Mouse (Mus musculus): ENCODE data around the gene Kif5c. TPM values are rescaled to one million over a fixed set of nuclear protein-coding genes. Genes with fewer than 3 reads are reported as not detected.

The Kif5c gene
- polyA plus RNA-seq, 1 experiment from 2014 or later = 2.7 TPM

- TF ChIP-seq CTCF (IDR thresholded peaks at IDR 0.05; ENCODE audit: low read depth) = no peak
- no peak overlapping the region for H3K27ac ChIP-seq
- no peak overlapping the region for H3K4me2 ChIP-seq (ENCODE audit: low read length)
- H3K27me3 ChIP-seq (ENCODE audit: insufficient read depth, low read length) = no peaks in the 10 kb centered on the region
- DNase-seq (ENCODE audit: low spot score) (no peak), ATAC-seq (replicated peaks; ENCODE audit: low FRiP score, low read depth) (no peak)
- no peaks in the 10 kb centered on the region for H3K9me3 ChIP-seq (replicated peaks; ENCODE audit: low read length)
- 74% methylated on average over 3 of the region's 3 CpGs for WGBS
- no peak overlapping the region for H3K4me3 ChIP-seq (replicated peaks; ENCODE audit: low read depth, low read length)
- 0 out of 2 replicates have a peak, but pooled peaks cover 9% of the 10 kb centered on the region for H3K4me1 ChIP-seq (replicated peaks; ENCODE audit: insufficient read depth, low read length)
- no peak overlapping the region for H3K9ac ChIP-seq (ENCODE audit: low read depth, low read length)
- H3K36me3 ChIP-seq (ENCODE audit: insufficient read depth, low read length) = no peaks in the 10 kb centered on the region
Measured at GRCm38 (mm10) chr2:49815696-49816320, 196.7 kb downstream of the Kif5c start.

- TF ChIP-seq CTCF (IDR thresholded peaks at IDR 0.05; ENCODE audit: low read depth) = no peak
- no peak overlapping the region for H3K9ac ChIP-seq (ENCODE audit: low read depth, low read length)
- no peaks in the 10 kb centered on the region for H3K9me3 ChIP-seq (replicated peaks; ENCODE audit: low read length)
- ATAC-seq (replicated peaks; ENCODE audit: low FRiP score, low read depth) (no peak), DNase-seq (ENCODE audit: low spot score) (no peak)
- 86% methylated on average over 5 of the region's 5 CpGs for WGBS
- H3K27ac ChIP-seq = no peak overlapping the region
- H3K4me3 ChIP-seq (replicated peaks; ENCODE audit: low read depth, low read length) = no peak overlapping the region
- H3K4me1 ChIP-seq (replicated peaks; ENCODE audit: insufficient read depth, low read length) = 0 out of 2 replicates have a peak, but pooled peaks cover 8% of the 10 kb centered on the region
- H3K36me3 ChIP-seq (ENCODE audit: insufficient read depth, low read length) = no peaks in the 10 kb centered on the region
- H3K4me2 ChIP-seq (ENCODE audit: low read length) = no peak overlapping the region
- H3K27me3 ChIP-seq (ENCODE audit: insufficient read depth, low read length) = no peaks in the 10 kb centered on the region
Measured at GRCm38 (mm10) chr2:49816549-49816948, 197.5 kb downstream of the Kif5c start.

GRCm38 (mm10) chr2:49817151-49817550 is 198.1 kb downstream of the Kif5c start:
- TF ChIP-seq CTCF (IDR thresholded peaks at IDR 0.05; ENCODE audit: low read depth) = no peak
- Histone ChIP-seq H3K9ac (ENCODE audit: low read depth, low read length) (no peak overlapping the region), H3K4me3 (replicated peaks; ENCODE audit: low read depth, low read length) (no peak overlapping the region), H3K27ac (no peak overlapping the region), H3K36me3 (ENCODE audit: insufficient read depth, low read length) (no peaks in the 10 kb centered on the region), H3K4me1 (replicated peaks; ENCODE audit: insufficient read depth, low read length) (0 out of 2 replicates have a peak, but pooled peaks cover 2% of the 10 kb centered on the region), H3K9me3 (replicated peaks; ENCODE audit: low read length) (no peaks in the 10 kb centered on the region), H3K27me3 (ENCODE audit: insufficient read depth, low read length) (no peaks in the 10 kb centered on the region), H3K4me2 (ENCODE audit: low read length) (no peak overlapping the region)
- DNase-seq (ENCODE audit: low spot score) = no peak
- 91% methylated on average over 3 of the region's 3 CpGs for WGBS
- ATAC-seq (replicated peaks; ENCODE audit: low FRiP score, low read depth) = no peak

- H3K9me3 ChIP-seq (replicated peaks; ENCODE audit: low read length) = no peaks in the 10 kb centered on the region
- H3K4me2 ChIP-seq (ENCODE audit: low read length) = no peak overlapping the region
- no peaks in the 10 kb centered on the region for H3K4me1 ChIP-seq (replicated peaks; ENCODE audit: insufficient read depth, low read length)
- no peak overlapping the region for H3K9ac ChIP-seq (ENCODE audit: low read depth, low read length)
- TF ChIP-seq CTCF (IDR thresholded peaks at IDR 0.05; ENCODE audit: low read depth) = no peak
- ATAC-seq (replicated peaks; ENCODE audit: low FRiP score, low read depth) = no peak
- 71% methylated on average over 5 of the region's 5 CpGs for WGBS
- H3K36me3 ChIP-seq (ENCODE audit: insufficient read depth, low read length) = no peaks in the 10 kb centered on the region
- no peaks in the 10 kb centered on the region for H3K27me3 ChIP-seq (ENCODE audit: insufficient read depth, low read length)
- H3K27ac ChIP-seq = no peak overlapping the region
- no peak overlapping the region for H3K4me3 ChIP-seq (replicated peaks; ENCODE audit: low read depth, low read length)
- DNase-seq (ENCODE audit: low spot score) = no peak
Measured at GRCm38 (mm10) chr2:49818126-49818525, 199.0 kb downstream of the Kif5c start.

GRCm38 (mm10) chr2:49822312-49822711 is 203.2 kb downstream of the Kif5c start:
- H3K27me3 ChIP-seq (ENCODE audit: insufficient read depth, low read length) = no peaks in the 10 kb centered on the region
- no peak overlapping the region for H3K27ac ChIP-seq
- WGBS = 74% methylated on average over 1 of the region's 1 CpGs
- no peak overlapping the region for H3K4me3 ChIP-seq (replicated peaks; ENCODE audit: low read depth, low read length)
- ATAC-seq (replicated peaks; ENCODE audit: low FRiP score, low read depth) (no peak), DNase-seq (ENCODE audit: low spot score) (no peak)
- H3K4me2 ChIP-seq (ENCODE audit: low read length) = no peak overlapping the region
- no peak for TF ChIP-seq CTCF (IDR thresholded peaks at IDR 0.05; ENCODE audit: low read depth)
- no peak overlapping the region for H3K9ac ChIP-seq (ENCODE audit: low read depth, low read length)
- H3K36me3 ChIP-seq (ENCODE audit: insufficient read depth, low read length) = no peaks in the 10 kb centered on the region
- H3K9me3 ChIP-seq (replicated peaks; ENCODE audit: low read length) = no peaks in the 10 kb centered on the region
- H3K4me1 ChIP-seq (replicated peaks; ENCODE audit: insufficient read depth, low read length) = no peaks in the 10 kb centered on the region

Other genes starting within 250 kb of the Kif5c start
- gene Epc2, start 167.8 kb upstream of the Kif5c start, polyA plus RNA-seq (2015; fragmentation: Nextera tagmentation; extraction: Ambion mirVana) = 5.8 and 6.7 TPM in 2 replicates
- 8.2 and 8.9 TPM in 2 replicates for gene Lypd6b, start 168.4 kb downstream of the Kif5c start, polyA plus RNA-seq (2015; fragmentation: Nextera tagmentation; extraction: Ambion mirVana)

Measured in kidney, postnatal 0 days (tissue).